Mouse (Mus musculus) neural tube, embryonic 13.5 days (tissue): ENCODE measurements around the gene Atn1. TPM values are rescaled to one million over a fixed set of nuclear protein-coding genes. Genes with fewer than 3 reads are reported as not detected.
"Not testable (repeated sequence)": the region's sequence is repeated elsewhere in the genome, so short reads cannot be mapped to it uniquely, and the experiment has no call there.

Experiments used
- ATAC-seq: fragments of 200-750 bp; cut with Nextera tagmentation; 2 replicates; pipeline ENCODE4 v1.8.0; 2017; ENCODE audit warnings: low read depth, mild to moderate bottlenecking, moderate TSS enrichment, moderate library complexity
- H3K27ac ChIP-seq: fragments of 300-500 bp; sonication (generic); replicated peaks from 2 replicates; pipeline ENCODE4 v1.5.1; 2015; ENCODE audit warnings: moderate library complexity, mild to moderate bottlenecking, inconsistent platforms
- H3K27me3 ChIP-seq: fragments of 300-500 bp; sonication (generic); 2 replicates; pipeline ENCODE4 v1.6.1; 2015; ENCODE audit warnings: mild to moderate bottlenecking, inconsistent platforms
- H3K36me3 ChIP-seq: fragments of 300-500 bp; sonication (generic); 2 replicates; pipeline ENCODE4 v1.6.1; 2015; ENCODE audit warnings: mild to moderate bottlenecking, inconsistent platforms
- H3K4me1 ChIP-seq: fragments of 300-500 bp; sonication (generic); replicated peaks from 2 replicates; pipeline ENCODE4 v1.6.1; 2015; ENCODE audit warnings: inconsistent platforms
- H3K4me2 ChIP-seq: fragments of 300-500 bp; sonication (generic); 2 replicates; pipeline ENCODE4 v1.6.1; 2015; ENCODE audit warnings: inconsistent platforms, mild to moderate bottlenecking, moderate library complexity
- H3K4me3 ChIP-seq: fragments of 300-500 bp; sonication (generic); 2 replicates; pipeline ENCODE4 v1.5.1; 2015; ENCODE audit warnings: mild to moderate bottlenecking, inconsistent platforms
- H3K9ac ChIP-seq: fragments of 300-500 bp; sonication (generic); 2 replicates; pipeline ENCODE4 v1.6.1; 2015; ENCODE audit warnings: moderate library complexity, mild to moderate bottlenecking, inconsistent platforms
- H3K9me3 ChIP-seq: fragments of 300-500 bp; sonication (generic); 2 replicates; pipeline ENCODE4 v1.6.1; 2016; ENCODE audit warnings: inconsistent platforms
- WGBS: fragments of 180-500 bp; shearing (Covaris S2); methylation state at CpG from one replicate; pipeline ENCODE4 v1.1.7; 2015; 5-methylcytosine and 5-hydroxymethylcytosine counted together
- polyA plus RNA-seq: library from polyadenylated mRNA; unstranded; fragments of >200 nt; fragmentation: Nextera tagmentation; extraction: Ambion mirVana; gene quantifications from 2 replicates; pipeline ENCODE4 v1.2.1, GENCODE M21; 2015

Atn1 gene
- 21.0 and 23.1 TPM in 2 replicates for polyA plus RNA-seq

GRCm38 (mm10) chr6:124755831-124756595 lies at the start of gene Atn1, which contains the start of gene Gm45234:
TSS of gene Atn1 (minus strand) at chr6:124756524.
TSS of gene Gm45234 (minus strand) at chr6:124756021.
- Histone ChIP-seq H3K27me3 (peaks cover 4% of the 10 kb centered on the region; the same call in 1 of the 2 replicates), H3K4me1 (peaks cover 62% of the 10 kb centered on the region), H3K9me3 (no peaks in the 10 kb centered on the region), H3K4me3 (peak within 1 kb of the TSS; percentile 80), H3K36me3 (no peaks in the 10 kb centered on the region), H3K27ac (peak within 1 kb of the TSS; percentile 99), H3K4me2 (peak within 1 kb of the TSS; percentile 90), H3K9ac (peak within 1 kb of the TSS; percentile 98)
- under 1% methylated on average over 84 of the region's 100 CpGs for WGBS
- ATAC-seq, result peak; percentile 47

GRCm38 (mm10) chr6:124805341-124806321 lies 49.3 kb upstream of the Atn1 start:
- Histone ChIP-seq H3K27me3 (no peaks in the 10 kb centered on the region), H3K4me1 (peaks cover 40% of the 10 kb centered on the region), H3K36me3 (peaks cover 5% of the 10 kb centered on the region; the same call in 1 of the 2 replicates), H3K9me3 (no peaks in the 10 kb centered on the region), H3K4me3 (peak overlapping the region; percentile 44), H3K4me2 (peak overlapping the region; percentile 74), H3K9ac (peak overlapping the region; percentile 69), H3K27ac (peak overlapping the region; percentile 82)
- ATAC-seq, result peak; percentile 80
- 2% methylated on average over 34 of the region's 34 CpGs for WGBS

- no peak for ATAC-seq
- H3K4me2 ChIP-seq, result no peak overlapping the region
- no peaks in the 10 kb centered on the region for H3K36me3 ChIP-seq
- H3K4me1 ChIP-seq, result peaks cover 30% of the 10 kb centered on the region
- H3K27me3 ChIP-seq, result no peaks in the 10 kb centered on the region
- H3K9me3 ChIP-seq, result no peaks in the 10 kb centered on the region
- WGBS, result 90% methylated on average over 3 of the region's 3 CpGs
- H3K9ac ChIP-seq, result no peak overlapping the region
- no peak overlapping the region for H3K27ac ChIP-seq
- H3K4me3 ChIP-seq, result no peak overlapping the region
These were observed 48.0 kb upstream of the Atn1 start for GRCm38 (mm10) chr6:124804341-124804740.

GRCm38 (mm10) chr6:124803691-124804090 lies 47.4 kb upstream of the Atn1 start:
- not testable (repeated sequence) for H3K36me3 ChIP-seq, ATAC-seq, H3K9ac ChIP-seq, H3K9me3 ChIP-seq, H3K27me3 ChIP-seq, H3K4me3 ChIP-seq, H3K4me2 ChIP-seq, H3K27ac ChIP-seq
- H3K4me1 ChIP-seq, result peaks cover 23% of the 10 kb centered on the region
- 95% methylated on average over 4 of the region's 4 CpGs for WGBS

- Histone ChIP-seq H3K4me2 (no peak overlapping the region), H3K27ac (no peak overlapping the region), H3K36me3 (no peaks in the 10 kb centered on the region), H3K9ac (no peak overlapping the region), H3K4me1 (peaks cover 17% of the 10 kb centered on the region), H3K27me3 (no peaks in the 10 kb centered on the region), H3K9me3 (no peaks in the 10 kb centered on the region), H3K4me3 (no peak overlapping the region)
- 75% methylated on average over 3 of the region's 3 CpGs for WGBS
- no peak for ATAC-seq
These were observed 46.7 kb upstream of the Atn1 start for GRCm38 (mm10) chr6:124803061-124803460.

GRCm38 (mm10) chr6:124802400-124802799 lies 46.1 kb upstream of the Atn1 start:
- H3K4me1 ChIP-seq, result peaks cover 16% of the 10 kb centered on the region; the same call in 1 of the 2 replicates
- not testable (repeated sequence) for H3K27ac ChIP-seq, H3K36me3 ChIP-seq, H3K9ac ChIP-seq, ATAC-seq, H3K27me3 ChIP-seq, H3K9me3 ChIP-seq, H3K4me3 ChIP-seq
- 0 out of 2 replicates have a peak overlapping the region, but pooled peaks have one; percentile 20 for H3K4me2 ChIP-seq
- 19% methylated on average over 6 of the region's 9 CpGs for WGBS

GRCm38 (mm10) chr6:124796200-124796599 lies 39.9 kb upstream of the Atn1 start:
- no peaks in the 10 kb centered on the region for H3K9me3 ChIP-seq

GRCm38 (mm10) chr6:124795781-124796180 lies 39.5 kb upstream of the Atn1 start:
- no peaks in the 10 kb centered on the region for H3K4me1 ChIP-seq
- 64% methylated on average over 4 of the region's 4 CpGs for WGBS
- H3K9me3 ChIP-seq, result no peaks in the 10 kb centered on the region
- H3K27ac ChIP-seq, result no peak overlapping the region
- H3K4me3 ChIP-seq, result no peak overlapping the region
- H3K4me2 ChIP-seq, result no peak overlapping the region
- H3K27me3 ChIP-seq, result no peaks in the 10 kb centered on the region
- no peak for ATAC-seq
- H3K9ac ChIP-seq, result no peak overlapping the region
- no peaks in the 10 kb centered on the region for H3K36me3 ChIP-seq

More at GRCm38 (mm10) chr6:124796200-124796599, 39.9 kb upstream of the Atn1 start:
- H3K27ac ChIP-seq, result no peak overlapping the region
- H3K9ac ChIP-seq, result no peak overlapping the region
- no peaks in the 10 kb centered on the region for H3K27me3 ChIP-seq
- no peaks in the 10 kb centered on the region for H3K4me1 ChIP-seq
- H3K4me3 ChIP-seq, result no peak overlapping the region
- ATAC-seq, result no peak
- no peak overlapping the region for H3K4me2 ChIP-seq
- no peaks in the 10 kb centered on the region for H3K36me3 ChIP-seq
- WGBS, result 85% methylated on average over 2 of the region's 2 CpGs

GRCm38 (mm10) chr6:124791911-124792310 lies 35.6 kb upstream of the Atn1 start:
- Histone ChIP-seq H3K4me1 (no peaks in the 10 kb centered on the region), H3K9me3 (no peaks in the 10 kb centered on the region), H3K27me3 (no peaks in the 10 kb centered on the region), H3K9ac (no peak overlapping the region), H3K4me2 (no peak overlapping the region), H3K27ac (no peak overlapping the region), H3K4me3 (no peak overlapping the region), H3K36me3 (no peaks in the 10 kb centered on the region)
- 79% methylated on average over 3 of the region's 3 CpGs for WGBS
- no peak for ATAC-seq

GRCm38 (mm10) chr6:124790121-124790520 lies 33.8 kb upstream of the Atn1 start:
- WGBS, result 78% methylated on average over 4 of the region's 4 CpGs
- no peak for ATAC-seq
- no peak overlapping the region for H3K27ac ChIP-seq

GRCm38 (mm10) chr6:124789519-124789918 lies 33.2 kb upstream of the Atn1 start:
- H3K36me3 ChIP-seq, result no peaks in the 10 kb centered on the region
- H3K4me2 ChIP-seq, result no peak overlapping the region
- H3K4me3 ChIP-seq, result no peak overlapping the region
- no peaks in the 10 kb centered on the region for H3K9me3 ChIP-seq
- WGBS, result 85% methylated on average over 4 of the region's 4 CpGs
- H3K27ac ChIP-seq, result no peak overlapping the region
- no peaks in the 10 kb centered on the region for H3K27me3 ChIP-seq
- no peak for ATAC-seq
- no peaks in the 10 kb centered on the region for H3K4me1 ChIP-seq
- H3K9ac ChIP-seq, result no peak overlapping the region

More at GRCm38 (mm10) chr6:124790121-124790520, 33.8 kb upstream of the Atn1 start:
- Histone ChIP-seq H3K36me3 (no peaks in the 10 kb centered on the region), H3K9ac (no peak overlapping the region), H3K4me1 (no peaks in the 10 kb centered on the region), H3K27me3 (no peaks in the 10 kb centered on the region), H3K4me3 (no peak overlapping the region), H3K9me3 (no peaks in the 10 kb centered on the region), H3K4me2 (no peak overlapping the region)

- no peaks in the 10 kb centered on the region for H3K36me3 ChIP-seq
- H3K9me3 ChIP-seq, result no peaks in the 10 kb centered on the region
- ATAC-seq, result no peak
- H3K27ac ChIP-seq, result no peak overlapping the region
- no peak overlapping the region for H3K4me3 ChIP-seq
- H3K27me3 ChIP-seq, result no peaks in the 10 kb centered on the region
- 81% methylated on average over 10 of the region's 10 CpGs for WGBS
- H3K4me2 ChIP-seq, result no peak overlapping the region
- H3K4me1 ChIP-seq, result no peaks in the 10 kb centered on the region; the same call in 1 of the 2 replicates
- H3K9ac ChIP-seq, result no peak overlapping the region
These were observed 31.4 kb upstream of the Atn1 start for GRCm38 (mm10) chr6:124787722-124788121.
